Mouse (Mus musculus) MEL (cell line): ENCODE data around the gene Sephs2. TPM values are rescaled to one million over a fixed set of nuclear protein-coding genes. Genes with fewer than 3 reads are reported as not detected.

ENCODE experiments used
- DNase-seq: peaks from one replicate; pipeline ENCODE4 v3.0.0; 2011; ENCODE audit warnings: low read depth, low spot score
- H3K27ac ChIP-seq: 2 replicates; pipeline ENCODE4 v1.5.1; 2012; ENCODE audit warnings: low read depth, mild to moderate bottlenecking, control low read depth, low read length, moderate library complexity; ENCODE audit not compliant: control insufficient read depth
- H3K27me3 ChIP-seq, 2 experiments: fragments of 150-350 bp in 1 of 2; sonication (generic) in 1 of 2; 2 replicates each; pipeline ENCODE4 v1.6.1; 2012; ENCODE audit warnings: low read length in 2 of 2, mild to moderate bottlenecking in 2 of 2, improper control_type of control experiment in 1 of 2, moderate library complexity in 1 of 2; ENCODE audit not compliant: insufficient read depth in 2 of 2, control insufficient read depth in 1 of 2
- H3K36me3 ChIP-seq, 2 experiments: 2 replicates each; pipeline ENCODE4 v1.6.1; 2012 to 2014; ENCODE audit warnings: low read length in 2 of 2, improper control_type of control experiment in 1 of 2, inconsistent platforms in 1 of 2, mild to moderate bottlenecking in 1 of 2; ENCODE audit not compliant: insufficient read depth in 2 of 2, control insufficient read depth in 1 of 2
- H3K4me1 ChIP-seq, 2 experiments: fragments of 150-350 bp in 1 of 2; sonication (generic) in 1 of 2; 2 replicates each; pipeline ENCODE4 v1.6.1; 2012; ENCODE audit warnings: low read length in 2 of 2, improper control_type of control experiment in 1 of 2, mild to moderate bottlenecking in 1 of 2; ENCODE audit not compliant: insufficient read depth in 2 of 2, control insufficient read depth in 1 of 2
- H3K4me3 ChIP-seq, 2 experiments: fragments of 150-350 bp in 1 of 2; sonication (generic) in 1 of 2; 2 replicates each; pipeline ENCODE4 v1.5.1; 2012; ENCODE audit warnings: low read depth in 2 of 2, low read length in 2 of 2, mild to moderate bottlenecking in 2 of 2, moderate library complexity in 2 of 2, control low read depth in 1 of 2, improper control_type of control experiment in 1 of 2; ENCODE audit not compliant: control insufficient read depth in 1 of 2, insufficient read depth in 1 of 2
- H3K79me2 ChIP-seq: 2 replicates; pipeline ENCODE4 v1.6.1; 2012; ENCODE audit warnings: mild to moderate bottlenecking, low read length, moderate library complexity; ENCODE audit not compliant: control insufficient read depth, poor library complexity, insufficient read depth
- H3K9ac ChIP-seq: 2 replicates; pipeline ENCODE4 v1.6.1; 2012; ENCODE audit warnings: low read depth, mild to moderate bottlenecking, control low read depth, low read length, moderate library complexity; ENCODE audit not compliant: control insufficient read depth, poor library complexity, severe bottlenecking
- H3K9me3 ChIP-seq: fragments of 150-350 bp; sonication (generic); replicated peaks from 2 replicates; pipeline ENCODE4 v1.6.1; 2012; ENCODE audit warnings: mild to moderate bottlenecking, low read length, improper control_type of control experiment, moderate library complexity; ENCODE audit not compliant: insufficient read depth
- BHLHE40 ChIP-seq: IDR thresholded peaks from 2 replicates; pipeline ENCODE4 v1.6.1; 2012; ENCODE audit warnings: low read depth, mild to moderate bottlenecking, inconsistent platforms, low read length, improper control_type of control experiment, borderline replicate concordance
- CHD1 ChIP-seq: IDR thresholded peaks from 2 replicates; pipeline ENCODE4 v1.6.1; 2012; ENCODE audit warnings: low read depth, mild to moderate bottlenecking, inconsistent platforms, low read length, improper control_type of control experiment
- CHD2 ChIP-seq: IDR thresholded peaks from 2 replicates; pipeline ENCODE4 v1.6.1; 2011; ENCODE audit warnings: low read length, improper control_type of control experiment
- E2F4 ChIP-seq: IDR thresholded peaks from 2 replicates; pipeline ENCODE4 v1.6.1; 2011; ENCODE audit warnings: low read depth, low read length, improper control_type of control experiment, borderline replicate concordance
- ELF1 ChIP-seq: IDR thresholded peaks from 2 replicates; pipeline ENCODE4 v1.6.1; 2014; ENCODE audit warnings: low read depth, mild to moderate bottlenecking, inconsistent platforms, low read length, improper control_type of control experiment, moderate library complexity
- EP300 ChIP-seq, 2 experiments: IDR thresholded peaks; 2 replicates each; pipeline ENCODE4 v1.6.1; 2011; ENCODE audit warnings: improper control_type of control experiment in 2 of 2, low read length in 2 of 2, low read depth in 1 of 2, mild to moderate bottlenecking in 1 of 2
- GABPA ChIP-seq: IDR thresholded peaks from 2 replicates; pipeline ENCODE4 v1.6.1; 2012; ENCODE audit warnings: low read depth, mild to moderate bottlenecking, inconsistent platforms, low read length, improper control_type of control experiment, moderate library complexity
- GATA1 ChIP-seq: IDR thresholded peaks from 2 replicates; pipeline ENCODE4 v1.6.1; 2011; ENCODE audit warnings: low read depth, low read length, improper control_type of control experiment
- HCFC1 ChIP-seq: IDR thresholded peaks from 2 replicates; pipeline ENCODE4 v1.6.1; 2012; ENCODE audit warnings: low read depth, mild to moderate bottlenecking, inconsistent platforms, low read length, improper control_type of control experiment, moderate library complexity
- JUND ChIP-seq: IDR thresholded peaks from 2 replicates; pipeline ENCODE4 v1.6.1; 2011; ENCODE audit warnings: low read depth, mild to moderate bottlenecking, improper control_type of control experiment, low read length
- MAFK ChIP-seq: IDR thresholded peaks from 2 replicates; pipeline ENCODE4 v1.6.1; 2011; ENCODE audit warnings: low read depth, mild to moderate bottlenecking, low read length, improper control_type of control experiment, borderline replicate concordance
- MEF2A ChIP-seq: IDR thresholded peaks from 2 replicates; pipeline ENCODE4 v1.6.1; 2014; ENCODE audit warnings: low read depth, mild to moderate bottlenecking, inconsistent platforms, low read length, improper control_type of control experiment; ENCODE audit not compliant: poor library complexity, insufficient replicate concordance, severe bottlenecking; ENCODE audit errors: extremely low read depth
- MXI1 ChIP-seq: IDR thresholded peaks from 2 replicates; pipeline ENCODE4 v1.6.1; 2011; ENCODE audit warnings: mild to moderate bottlenecking, low read depth, low read length, improper control_type of control experiment
- POLR2AphosphoS5 ChIP-seq: IDR thresholded peaks from 2 replicates; pipeline ENCODE4 v1.6.1; 2012; ENCODE audit warnings: low read depth, borderline replicate concordance, mild to moderate bottlenecking, inconsistent platforms, low read length, moderate library complexity, mixed read lengths
- SIN3A ChIP-seq: IDR thresholded peaks from 2 replicates; pipeline ENCODE4 v1.6.1; 2012; ENCODE audit warnings: low read length, improper control_type of control experiment, inconsistent platforms
- SMC3 ChIP-seq: IDR thresholded peaks from 2 replicates; pipeline ENCODE4 v1.6.1; 2011; ENCODE audit warnings: low read depth, low read length, improper control_type of control experiment
- TAL1 ChIP-seq: IDR thresholded peaks from 2 replicates; pipeline ENCODE4 v1.6.1; 2012; ENCODE audit warnings: mild to moderate bottlenecking, inconsistent platforms, low read length, moderate library complexity, mixed read lengths
- TCF12 ChIP-seq: IDR thresholded peaks from 2 replicates; pipeline ENCODE4 v1.6.1; 2014; ENCODE audit warnings: low read depth, mild to moderate bottlenecking, inconsistent platforms, low read length, improper control_type of control experiment, moderate library complexity
- UBTF ChIP-seq: IDR thresholded peaks from 2 replicates; pipeline ENCODE4 v1.6.1; 2012; ENCODE audit warnings: low read depth, mild to moderate bottlenecking, inconsistent platforms, low read length, improper control_type of control experiment, moderate library complexity, borderline replicate concordance; ENCODE audit not compliant: insufficient read depth
- USF1 ChIP-seq: IDR thresholded peaks from 2 replicates; pipeline ENCODE4 v1.6.1; 2014; ENCODE audit warnings: low read depth, mild to moderate bottlenecking, inconsistent platforms, low read length, improper control_type of control experiment, moderate library complexity
- ZC3H11A ChIP-seq: IDR thresholded peaks from 2 replicates; pipeline ENCODE4 v1.6.1; 2012; ENCODE audit warnings: low read depth, mild to moderate bottlenecking, inconsistent platforms, low read length, improper control_type of control experiment
- polyA plus RNA-seq, 2 experiments: library from polyadenylated mRNA; stranded (reverse) in 1 of 2; unstranded in 1 of 2; fragments of >175 nt in 1 of 2; fragments of >200 nt in 1 of 2; gene quantifications; 2 replicates each; pipeline versions ENCODE4 v1.2.1 to v1.2.4; 2012; ENCODE audit warnings: low replicate concordance in 2 of 2, low read depth in 1 of 2; ENCODE audit not compliant: insufficient read length in 2 of 2, insufficient read depth in 1 of 2, missing spikeins in 1 of 2
- total RNA-seq: library from RNA; depleted of rRNA; stranded (reverse); fragments of 300-350 nt; gene quantifications from 2 replicates; pipeline ENCODE4 v1.2.3, GENCODE M21; 2012

Sephs2 gene
- total and polyA plus RNA-seq, 3 experiments: 109 to 182 TPM; not detected in 1

DNA sequence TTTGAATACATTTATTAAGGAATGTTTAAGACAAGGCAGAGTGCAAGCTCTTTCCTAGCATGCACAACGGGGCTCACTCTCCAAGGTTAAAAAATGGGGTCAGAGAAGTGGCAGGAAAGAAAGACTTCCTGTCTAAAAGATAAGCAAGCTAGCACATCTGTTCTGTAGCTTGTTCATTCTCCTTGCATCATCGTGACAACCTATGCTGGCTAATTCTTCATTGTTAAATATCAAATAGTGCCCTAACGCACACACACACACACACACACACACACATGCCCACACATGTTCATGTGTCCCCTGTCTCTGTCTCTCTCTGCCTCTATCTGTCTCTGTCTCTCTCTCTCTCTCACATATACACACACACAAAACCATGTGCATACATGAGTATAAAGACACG lies 7.3 kb upstream of the Sephs2 start (continued):
- TF ChIP-seq UBTF (no peak), POLR2AphosphoS5 (no peak), MEF2A (no peak), CHD2 (no peak), ZC3H11A (no peak), USF1 (no peak), EP300 (IDR thresholded peaks at IDR 0.05; ENCODE audit: low read depth in 1 of 2, low read length in 2 of 2) (peak; percentile 71 to 85), SMC3 (no peak), JUND (0 out of 2 replicates have a peak, but pooled peaks have one; percentile 37), E2F4 (no peak), SIN3A (peak; percentile 84), HCFC1 (peak; percentile 48), GABPA (no peak), GATA1 (peak; percentile 76), MAFK (0 out of 2 replicates have a peak, but pooled peaks have one; percentile 19), CHD1 (0 out of 2 replicates have a peak, but pooled peaks have one; percentile 28), ELF1 (0 out of 2 replicates have a peak, but pooled peaks have one; percentile 57), BHLHE40 (no peak), MXI1 (peak; percentile 81)

DNA sequence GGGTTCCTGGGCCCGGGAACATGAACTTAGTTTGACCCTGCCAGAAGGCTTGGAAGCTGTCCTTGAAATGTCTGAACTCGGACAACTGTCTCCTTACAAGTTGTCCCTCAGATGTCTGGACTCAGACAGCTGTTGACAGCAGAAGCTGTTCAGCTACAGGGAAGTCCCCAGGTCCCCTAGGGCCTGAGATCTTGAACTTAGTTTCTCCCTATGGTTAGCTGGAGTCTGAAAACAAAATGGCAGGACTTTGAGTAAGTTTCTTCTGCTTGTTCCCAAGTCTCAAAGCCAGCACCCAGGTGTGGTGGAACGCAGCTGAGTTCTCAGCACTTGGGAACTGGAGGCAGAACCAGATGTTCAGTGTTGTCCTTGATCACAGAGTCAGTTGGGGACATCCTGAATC lies 6.2 kb upstream of the Sephs2 start:
- no peaks in the 10 kb centered on the region for H3K79me2 ChIP-seq
- no peak overlapping the region for H3K4me3 ChIP-seq
- TF ChIP-seq TAL1 (no peak), EP300 (IDR thresholded peaks at IDR 0.05; ENCODE audit: low read depth in 1 of 2, low read length in 2 of 2) (no peak), TCF12 (no peak), ELF1 (no peak)
- H3K9ac ChIP-seq: no peak overlapping the region
- no peaks in the 10 kb centered on the region for H3K9me3 ChIP-seq
- peak overlapping the region; percentile 15; the same call in 1 of the 2 replicates for H3K27ac ChIP-seq
- H3K27me3 ChIP-seq: no peaks in the 10 kb centered on the region
- peaks cover 0 to 18% of the 10 kb centered on the region in 2 experiments; a peak in 2 of 4 replicates for H3K36me3 ChIP-seq
- DNase-seq: no peak
- H3K4me1 ChIP-seq: peaks cover 9 to 25% of the 10 kb centered on the region in 2 experiments
